In genomic region chr3:88157771-88158597, GRCm38 (mm10) we compare ENCODE assay signal across 9 mouse cellular contexts. TPM values are rescaled to one million over a fixed set of nuclear protein-coding genes. Genes with fewer than 3 reads are reported as not detected.
DNase-seq lines count a peak whose midpoint lies in the region; ATAC-seq and TF ChIP-seq lines count a peak whose summit lies in the region.
"Had no signal": no experiment of that assay in that cellular context is flagged by ENCODE, and none has a peak within 500 bp of the region (broad histone marks: within the 10 kb centered on the region; RNA-seq: fewer than 3 reads in every experiment).

No protein-coding gene starts in this region.

- H3K4me3 ChIP-seq in CH12.LX (replicated peaks in 1 of 3; ENCODE audit: low read depth in 2 of 3, low read length in 2 of 3, poor library complexity in 1 of 3), result no peak overlapping the region
- no peak overlapping the region for H3K4me3 ChIP-seq in embryonic facial prominence, embryonic 14.5 days (ENCODE audit: low read depth, low read length)
- no peak overlapping the region for H3K4me3 ChIP-seq in hindbrain, embryonic 15.5 days
- no peak overlapping the region for H3K4me3 ChIP-seq in lung, embryonic 16.5 days (ENCODE audit: low read length)

- no peak overlapping the region for H3K4me2 ChIP-seq in CH12.LX (ENCODE audit: insufficient read depth, low read depth, poor library complexity, severe bottlenecking)
- no peak overlapping the region for H3K4me2 ChIP-seq in embryonic facial prominence, embryonic 14.5 days (ENCODE audit: low read depth, low read length)
- no peak overlapping the region for H3K4me2 ChIP-seq in hindbrain, embryonic 15.5 days
- H3K4me2 ChIP-seq in lung, embryonic 16.5 days (ENCODE audit: low read depth, low read length), result no peak overlapping the region

- no peak for TF ChIP-seq POLR2A in CH12.LX (IDR thresholded peaks at IDR 0.05; ENCODE audit: low read depth, low read length)

- peaks cover 32% of the 10 kb centered on the region for H3K79me2 ChIP-seq in CH12.LX (replicated peaks; ENCODE audit: control insufficient read depth, extremely low read depth, insufficient read depth, poor library complexity, severe bottlenecking)

- no peaks in the 10 kb centered on the region for H3K9me3 ChIP-seq in CH12.LX (replicated peaks; ENCODE audit: low read length)
- no peaks in the 10 kb centered on the region for H3K9me3 ChIP-seq in embryonic facial prominence, embryonic 14.5 days (ENCODE audit: control insufficient read depth, low read length)
- no peaks in the 10 kb centered on the region for H3K9me3 ChIP-seq in hindbrain, embryonic 15.5 days
- H3K9me3 ChIP-seq in lung, embryonic 16.5 days (ENCODE audit: control insufficient read depth, low read length), result no peaks in the 10 kb centered on the region
- H3K9me3 ChIP-seq: G1E had no signal

- ATAC-seq in embryonic facial prominence, embryonic 14.5 days (ENCODE audit: low read depth), result peak; percentile 81
- peak; percentile 33; the same call in 1 of the 2 replicates for ATAC-seq in hindbrain, embryonic 15.5 days (ENCODE audit: low FRiP score, low read depth)
- peak; percentile 67; the same call in 1 of the 2 replicates for ATAC-seq in lung, embryonic 16.5 days (ENCODE audit: low read depth)

- H3K27me3 ChIP-seq in CH12.LX (replicated peaks), result no peaks in the 10 kb centered on the region
- H3K27me3 ChIP-seq in embryonic facial prominence, embryonic 14.5 days (replicated peaks; ENCODE audit: control insufficient read depth, insufficient read depth, low read length), result no peaks in the 10 kb centered on the region
- H3K27me3 ChIP-seq in hindbrain, embryonic 15.5 days, result no peaks in the 10 kb centered on the region
- no peaks in the 10 kb centered on the region for H3K27me3 ChIP-seq in lung, embryonic 16.5 days (ENCODE audit: control insufficient read depth, insufficient read depth, low read depth, low read length)

- H3K27ac ChIP-seq in CH12.LX (ENCODE audit: insufficient read depth, low read depth), result no peak overlapping the region
- no peak overlapping the region for H3K27ac ChIP-seq in embryonic facial prominence, embryonic 14.5 days (replicated peaks; ENCODE audit: low read depth, low read length)
- no peak overlapping the region for H3K27ac ChIP-seq in hindbrain, embryonic 15.5 days (replicated peaks)
- H3K27ac ChIP-seq in lung, embryonic 16.5 days (ENCODE audit: low read length), result no peak overlapping the region

- no peak for TF ChIP-seq EP300 in CH12.LX (IDR thresholded peaks at IDR 0.05; ENCODE audit: low read length)

- in situ Hi-C loops in CH12.LX (cut with MboI; ENCODE audit: low pct_ligation_motif_present, low pct_unique_long_range_greater_than_20kb, low sequenced_read_pairs), result no loop called here

- H3K4me1 ChIP-seq in CH12.LX (ENCODE audit: control insufficient read depth in 1 of 2, insufficient read depth in 2 of 2), result peaks cover 3 to 36% of the 10 kb centered on the region in 2 experiments; a peak in 2 of 4 replicates
- no peaks in the 10 kb centered on the region for H3K4me1 ChIP-seq in embryonic facial prominence, embryonic 14.5 days (ENCODE audit: control insufficient read depth, insufficient read depth, low read length)
- peaks cover 10% of the 10 kb centered on the region for H3K4me1 ChIP-seq in hindbrain, embryonic 15.5 days (replicated peaks)
- no peaks in the 10 kb centered on the region; the same call in 1 of the 2 replicates for H3K4me1 ChIP-seq in lung, embryonic 16.5 days (replicated peaks; ENCODE audit: control insufficient read depth, insufficient read depth, low read length)

- peak; percentile 57 for TF ChIP-seq RAD21 in CH12.LX (IDR thresholded peaks at IDR 0.05; ENCODE audit: low read depth, low read length)

- H3K36me3 ChIP-seq in CH12.LX (replicated peaks in 1 of 2; ENCODE audit: control insufficient read depth in 1 of 2, insufficient read depth in 1 of 2, low read length in 1 of 2), result peaks cover 76 to 93% of the 10 kb centered on the region in 2 experiments
- peaks cover 71% of the 10 kb centered on the region for H3K36me3 ChIP-seq in embryonic facial prominence, embryonic 14.5 days (ENCODE audit: control insufficient read depth, insufficient read depth, low read length)
- peaks cover 47% of the 10 kb centered on the region for H3K36me3 ChIP-seq in hindbrain, embryonic 15.5 days
- peaks cover 33% of the 10 kb centered on the region for H3K36me3 ChIP-seq in lung, embryonic 16.5 days (ENCODE audit: control insufficient read depth, insufficient read depth, low read length)

- H3K9ac ChIP-seq in CH12.LX (ENCODE audit: insufficient read depth, low read depth), result no peak overlapping the region
- no peak overlapping the region for H3K9ac ChIP-seq in embryonic facial prominence, embryonic 14.5 days (ENCODE audit: low read depth, low read length)
- no peak overlapping the region for H3K9ac ChIP-seq in hindbrain, embryonic 15.5 days
- H3K9ac ChIP-seq in lung, embryonic 16.5 days (ENCODE audit: low read length), result no peak overlapping the region

- dilution Hi-C loops in CH12.LX (cut with MboI; ENCODE audit: extremely low pct_ligation_motif_present, extremely low pct_unique_long_range_greater_than_20kb, low sequenced_read_pairs), result no loop called here

- TF ChIP-seq CTCF in CH12.LX (conservative IDR thresholded peaks at IDR 0.05 in 1 of 2, IDR thresholded peaks at IDR 0.05 in 1 of 2; ENCODE audit: low read depth in 2 of 2, low read length in 2 of 2), result peak in 1 of 2 experiments; percentile 71; a peak in 2 of 4 replicates

- WGBS in embryonic facial prominence, embryonic 14.5 days, result 21% methylated on average over 21 of the region's 23 CpGs
- WGBS in hindbrain, embryonic 15.5 days, result 18% methylated on average over 23 of the region's 23 CpGs
- 22% methylated on average over 23 of the region's 23 CpGs for WGBS in lung, embryonic 16.5 days

- peak; percentile 37 for DNase-seq in cerebellum, adult 11 months
- DNase-seq in cerebellum, adult 11-12 months, result no peak
- no peak for DNase-seq in CH12.LX (ENCODE audit: extremely low read depth)
- DNase-seq in embryonic facial prominence, embryonic 14.5 days (ENCODE audit: low spot score), result peak; percentile 82
- peak; percentile 85 for DNase-seq in retina, postnatal 1 day
- DNase-seq in layer of hippocampus, postnatal 36 days, result no peak

TF ChIP-seq in CH12.LX, 34 proteins besides CTCF, POLR2A, EP300 and RAD21:
- no peak for TF ChIP-seq POLR2AphosphoS2 (IDR thresholded peaks at IDR 0.05; ENCODE audit: low read depth, low read length)
- no peak for TF ChIP-seq RCOR1 (conservative IDR thresholded peaks at IDR 0.05; ENCODE audit: low read depth, low read length)
- no peak for TF ChIP-seq IRF4 (IDR thresholded peaks at IDR 0.05; ENCODE audit: low read depth, low read length)
- TF ChIP-seq ZKSCAN1 (IDR thresholded peaks at IDR 0.05; ENCODE audit: borderline replicate concordance, low read depth, low read length), result no peak
- TF ChIP-seq KAT2A (IDR thresholded peaks at IDR 0.05; ENCODE audit: insufficient replicate concordance, low read length), result no peak
- TF ChIP-seq HCFC1 (IDR thresholded peaks at IDR 0.05; ENCODE audit: low read depth, low read length), result no peak
- no peak for TF ChIP-seq ETS1 (conservative IDR thresholded peaks at IDR 0.05; ENCODE audit: low read depth, low read length)
- TF ChIP-seq ELF1 (IDR thresholded peaks at IDR 0.05; ENCODE audit: low read depth, low read length), result no peak
- peak; percentile 83 for TF ChIP-seq SMC3 (IDR thresholded peaks at IDR 0.05; ENCODE audit: low read depth, low read length)
- TF ChIP-seq ZMIZ1 (IDR thresholded peaks at IDR 0.05; ENCODE audit: low read depth, low read length), result no peak
- peak; percentile 36; the same call in 1 of the 2 replicates for TF ChIP-seq MAZ (IDR thresholded peaks at IDR 0.05; ENCODE audit: low read depth, low read length)
- no peak for TF ChIP-seq GABPA (IDR thresholded peaks at IDR 0.05; ENCODE audit: insufficient replicate concordance, low read depth, low read length)
- TF ChIP-seq UBTF (IDR thresholded peaks at IDR 0.05; ENCODE audit: low read depth, low read length), result no peak
- no peak for TF ChIP-seq BHLHE40 (IDR thresholded peaks at IDR 0.05; ENCODE audit: low read depth, low read length)

RNA-seq across cellular contexts. Expression of gene Mef2d, which starts 15.8 kb away (rescaled TPM):
- total RNA-seq in CH12.LX (2012; rRNA removed) (10.9 and 11.0 TPM in 2 replicates), CH12.LX (2014; rRNA removed) (4.3 and 4.8 TPM in 2 replicates)
- 51.2 and 75.8 TPM in 2 replicates for polyA plus RNA-seq in CH12.LX (2012; ENCODE audit: insufficient read length, low read depth)
- polyA plus RNA-seq in embryonic facial prominence, embryonic 14.5 days (2014; fragmentation: Nextera tagmentation; extraction: Ambion mirVana), result 36.8 and 41.7 TPM in 2 replicates
- 19.2 and 23.9 TPM in 2 replicates for polyA plus RNA-seq in hindbrain, embryonic 15.5 days (2015; fragmentation: Nextera tagmentation; extraction: Ambion mirVana)
- polyA plus RNA-seq in lung, embryonic 16.5 days (2015; fragmentation: Nextera tagmentation; extraction: Ambion mirVana), result 19.9 and 22.9 TPM in 2 replicates
- 100 to 1,000 TPM; 191 to 207 TPM for total RNA-seq in layer of hippocampus, postnatal 36 days (2021)

Comparison
In these comparisons a context has a peak if more than half of its experiments do, and no peak if none do; other contexts are left out.
1. DNase-seq: peak in cerebellum, adult 11 months (single experiment), embryonic facial prominence, embryonic 14.5 days (single experiment) and retina, postnatal 1 day (single experiment); none in cerebellum, adult 11-12 months (single experiment), CH12.LX (single experiment) and layer of hippocampus, postnatal 36 days (0 of 2).
2. Peak in every context shown above with its lines, with median percentiles within 50 percentile points of each other: ATAC-seq.